Mouse (Mus musculus) erythroblast, adult 5-6 weeks (primary cell): ENCODE measurements around the gene Fbxw5. TPM values are rescaled to one million over a fixed set of nuclear protein-coding genes. Genes with fewer than 3 reads are reported as not detected.
"Not testable (repeated sequence)": the region's sequence is repeated elsewhere in the genome, so short reads cannot be mapped to it uniquely, and the experiment has no call there.

Experiments
- ATAC-seq: replicated peaks from 2 replicates; pipeline ENCODE4 v1.8.0; 2016; ENCODE audit warnings: moderate number of reproducible peaks, mild to moderate bottlenecking, moderate TSS enrichment, inconsistent platforms; ENCODE audit not compliant: poor library complexity, low FRiP score, severe bottlenecking
- total RNA-seq, 2 experiments: library from RNA; stranded (forward) in 1 of 2; stranded (reverse) in 1 of 2; fragments of 150-400 nt in 1 of 2; fragments of 200-764, 138-1000 nt in 1 of 2; gene quantifications; 2 replicates each; pipeline versions ENCODE4 v1.2.3 to v1.2.4; 2015 to 2017; ENCODE audit warnings: low replicate concordance in 2 of 2

The Fbxw5 gene
- total RNA-seq, 2 experiments from 2014 or later: 5.1 to 6.7 TPM

DNA sequence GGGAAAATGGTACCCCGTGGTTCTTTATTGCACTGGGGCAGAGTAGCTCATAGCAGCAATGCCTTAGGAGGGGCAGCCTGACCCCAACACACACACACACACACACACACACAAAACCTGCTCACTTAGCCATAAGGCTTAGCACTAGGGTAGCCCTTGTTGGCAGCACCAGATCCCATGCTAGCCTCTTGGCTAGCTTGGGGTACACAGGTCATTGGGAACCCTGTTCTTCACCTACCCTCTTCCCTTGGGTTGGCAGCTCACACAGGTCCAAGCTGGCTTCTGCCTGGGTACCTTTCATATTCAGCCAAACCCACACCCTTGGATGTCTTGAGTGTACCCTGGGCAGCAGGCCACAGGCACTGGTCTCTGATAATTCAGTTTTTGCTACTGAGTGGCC, 4.5 kb downstream of the Fbxw5 start:
- ATAC-seq: no peak

DNA sequence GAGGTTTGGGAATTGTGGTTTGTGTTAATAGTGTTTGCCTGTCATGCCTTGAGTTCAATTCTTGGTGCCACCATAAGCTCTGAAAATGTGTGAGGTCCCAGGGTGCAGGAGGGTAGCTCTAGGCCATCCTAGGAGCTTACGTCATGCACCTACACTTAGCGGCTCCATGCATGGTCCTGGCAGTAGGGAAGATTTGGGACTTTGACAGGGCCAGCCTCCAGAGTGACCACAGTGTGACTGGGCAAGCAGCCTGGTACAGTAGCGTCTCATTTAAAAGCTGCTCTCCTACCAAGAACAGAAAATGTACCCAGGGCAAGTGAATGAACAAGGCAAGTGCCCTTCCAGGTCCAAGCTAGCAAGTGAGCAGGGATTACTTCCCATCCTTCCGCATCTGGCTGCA, 5.3 kb downstream of the Fbxw5 start:
- ATAC-seq: no peak

- ATAC-seq: no peak
Measured at GRCm38 (mm10) chr2:25506964-25507363, 6.4 kb downstream of the Fbxw5 start.

DNA sequence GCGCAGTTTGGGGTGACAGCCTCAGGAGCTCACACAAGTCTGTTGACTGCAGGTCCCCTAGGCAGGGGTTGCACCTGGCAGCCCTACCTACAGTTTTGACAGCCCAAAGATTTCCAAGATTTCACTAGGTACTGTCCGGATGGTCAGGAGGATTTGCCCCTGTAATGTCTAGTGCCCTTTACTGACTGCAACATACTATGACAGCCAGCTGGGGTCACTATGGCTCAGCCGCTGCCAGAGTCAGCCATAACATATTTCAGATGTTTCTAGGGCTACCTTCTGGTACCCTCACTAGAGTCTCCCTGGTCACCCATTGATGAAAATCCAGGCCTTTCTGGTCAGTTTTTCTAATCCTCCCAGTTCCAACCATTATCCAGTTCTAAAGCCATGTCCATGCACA, 9.4 kb downstream of the Fbxw5 start:
- ATAC-seq: no peak

GRCm38 (mm10) chr2:25526510-25527302, 26.2 kb downstream of the Fbxw5 start:
- no peak for ATAC-seq

DNA sequence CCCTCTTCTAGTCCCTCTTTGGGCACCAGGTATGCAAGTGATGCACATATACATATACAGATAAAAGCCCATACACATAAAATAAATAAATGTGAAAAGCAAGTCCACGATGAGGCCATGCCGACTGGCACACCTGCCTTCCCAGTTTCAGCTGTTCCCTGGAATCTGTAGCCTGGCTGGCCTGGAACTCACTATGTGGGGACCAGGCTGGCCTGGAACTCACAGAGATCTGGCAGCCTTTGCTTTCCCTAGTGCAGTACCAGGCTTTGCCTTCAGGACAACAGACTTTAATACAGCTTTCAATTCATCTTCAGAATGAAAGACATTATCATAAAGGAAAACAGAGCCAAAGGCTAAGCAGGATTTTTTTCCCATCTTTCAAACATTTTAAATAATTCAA, 33.2 kb downstream of the Fbxw5 start:
- no peak for ATAC-seq

GRCm38 (mm10) chr2:25534178-25534865, 33.8 kb downstream of the Fbxw5 start:
- ATAC-seq: 0 out of 2 replicates have a peak, but pooled peaks have one; percentile 48

- ATAC-seq: no peak
Measured at GRCm38 (mm10) chr2:25534866-25535182, 34.3 kb downstream of the Fbxw5 start.

DNA sequence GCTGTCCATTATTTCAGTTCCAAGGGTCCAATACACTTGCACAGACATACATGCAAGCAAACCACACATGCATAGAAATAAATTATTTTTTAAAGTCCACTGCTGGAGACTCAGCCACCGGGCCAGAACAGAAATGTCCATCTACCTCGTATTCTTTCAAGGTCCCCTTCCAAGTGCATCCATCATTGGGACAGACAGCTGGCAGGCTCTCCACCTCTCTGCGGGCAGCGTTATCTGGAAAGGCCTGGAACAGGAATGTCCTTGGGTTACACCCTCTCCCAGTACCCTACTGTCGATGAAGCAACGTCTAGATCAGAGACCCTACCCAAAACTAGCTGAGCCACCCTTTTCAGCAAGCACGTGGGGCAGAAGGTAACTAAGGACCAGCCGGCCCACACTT, 36.0 kb downstream of the Fbxw5 start:
- no peak for ATAC-seq

DNA sequence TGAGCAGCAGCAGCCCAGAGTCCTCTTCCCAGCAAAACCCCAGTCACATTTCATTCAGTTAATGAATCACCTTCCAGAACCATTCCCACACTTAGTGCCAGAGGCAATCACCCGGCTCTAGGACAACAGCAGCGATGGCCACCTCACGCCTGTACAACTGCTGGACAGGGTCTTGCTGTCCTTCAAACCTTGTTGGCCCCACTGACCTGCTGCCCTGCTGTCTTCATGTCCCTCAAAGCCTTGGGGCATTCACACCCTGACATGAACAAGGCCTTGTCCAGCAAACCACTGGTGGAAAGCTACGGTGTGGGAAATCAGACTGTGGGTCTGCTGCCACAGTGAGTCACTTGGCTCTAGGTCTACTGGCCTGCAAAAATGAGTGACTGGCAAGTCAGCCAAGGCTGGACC, 40.0 kb downstream of the Fbxw5 start:
- no peak for ATAC-seq

- no peak for ATAC-seq
Measured at GRCm38 (mm10) chr2:25541644-25542367, 41.3 kb downstream of the Fbxw5 start.

GRCm38 (mm10) chr2:25545996-25546810, 45.7 kb downstream of the Fbxw5 start:
- ATAC-seq: peak; percentile 22

- ATAC-seq: peak; percentile 97
Measured at GRCm38 (mm10) chr2:25546811-25547491, 46.4 kb downstream of the Fbxw5 start, which contains the start of gene Traf2. Gene Traf2 (minus strand): TSS chr2:25546940.

DNA sequence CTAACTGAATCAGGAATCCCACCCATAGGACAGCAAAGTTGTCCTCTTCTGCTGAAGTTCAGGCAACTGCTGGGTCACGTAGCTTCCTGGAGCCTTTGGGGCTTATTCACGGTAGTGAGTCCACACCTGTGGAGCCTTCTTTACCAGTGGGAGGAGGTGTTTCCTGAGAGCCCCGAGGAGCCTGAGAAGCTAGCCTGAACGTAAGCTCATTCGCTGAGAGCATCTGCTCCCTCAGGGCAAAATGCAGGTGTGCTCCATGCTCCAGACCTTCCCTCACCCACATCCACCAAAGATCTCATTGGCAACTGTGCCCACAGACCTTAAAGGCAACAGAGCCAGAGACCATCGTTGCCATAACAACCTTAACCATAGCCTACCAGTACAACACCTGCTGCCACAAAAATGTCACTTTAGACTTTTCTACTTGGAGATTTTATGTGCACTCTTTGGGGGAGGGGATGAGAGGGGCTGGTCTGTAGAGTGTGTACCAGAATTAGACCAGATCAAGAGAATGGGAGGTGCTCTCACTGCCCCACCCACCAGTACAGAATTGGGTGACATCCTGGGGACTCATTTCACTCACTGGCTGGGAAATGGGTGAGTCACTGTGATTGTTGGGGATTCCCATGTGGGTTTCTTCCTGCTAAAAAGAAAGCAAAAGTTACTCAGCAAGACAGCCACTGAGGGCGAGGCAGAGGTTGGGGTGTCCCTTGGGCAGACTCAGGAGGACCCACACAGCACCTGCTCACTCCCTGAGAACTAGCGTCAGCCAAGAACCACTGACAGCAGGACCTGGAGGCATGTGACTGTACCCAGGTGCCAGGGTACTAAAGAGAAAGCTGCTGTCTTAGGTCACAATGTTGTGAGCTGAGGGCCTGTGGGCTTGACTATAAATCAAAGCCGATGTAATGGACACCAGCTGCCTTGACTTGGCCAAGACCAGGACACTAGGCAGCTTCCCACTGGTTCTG, 48.8 kb downstream of the Fbxw5 start:
- no peak for ATAC-seq

DNA sequence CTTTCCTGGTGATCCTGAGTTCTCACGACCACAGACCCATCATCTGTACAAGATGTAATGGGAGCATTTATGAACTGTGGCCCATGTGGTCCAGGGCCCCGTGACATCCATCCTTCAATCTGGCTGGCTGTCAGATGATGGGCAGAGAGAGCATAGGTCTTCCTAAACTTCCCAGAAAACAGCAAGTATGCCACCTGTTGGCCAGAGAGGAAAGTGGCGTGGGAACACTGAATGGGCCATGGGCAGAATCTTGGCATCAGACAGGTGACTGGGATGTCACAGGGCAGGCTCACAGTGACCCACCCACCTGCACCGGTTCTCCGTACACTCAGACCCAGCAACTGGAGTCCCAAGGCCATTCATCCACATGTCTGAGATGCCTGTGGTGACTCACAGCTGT, 50.6 kb downstream of the Fbxw5 start:
- ATAC-seq: 0 out of 2 replicates have a peak, but pooled peaks have one; percentile 22

DNA sequence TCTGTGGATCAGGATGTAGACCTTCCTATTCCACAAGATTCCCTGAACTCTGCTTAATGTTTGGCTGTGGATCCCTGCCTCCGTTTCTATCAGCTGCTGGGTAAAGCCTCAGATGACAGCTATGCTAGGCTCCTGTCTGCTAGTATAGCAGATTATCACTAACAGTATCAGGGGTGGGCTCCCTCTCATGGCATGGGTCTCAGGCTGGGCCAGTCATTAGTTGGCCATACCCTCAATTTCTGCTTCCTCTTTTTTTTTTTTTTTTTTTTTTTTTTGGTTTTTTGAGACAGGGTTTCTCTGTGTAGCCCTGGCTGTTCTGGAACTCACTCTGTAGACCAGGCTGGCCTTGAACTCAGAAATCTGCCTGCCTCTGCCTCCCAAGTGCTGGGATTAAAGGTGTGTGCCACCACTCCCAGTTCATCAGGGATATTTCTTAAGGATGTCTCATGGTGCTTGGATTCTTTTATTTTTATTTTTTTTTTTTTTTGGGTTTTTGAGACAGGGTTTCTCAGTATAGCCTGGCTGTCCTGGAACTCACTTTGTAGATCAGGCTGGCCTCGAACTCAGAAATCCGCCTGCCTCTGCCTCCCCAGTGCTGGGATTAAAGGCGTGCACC, 52.7 kb downstream of the Fbxw5 start:
- ATAC-seq: not testable (repeated sequence)
